Mouse (Mus musculus): ENCODE results near the gene Rnf215.

DNA sequence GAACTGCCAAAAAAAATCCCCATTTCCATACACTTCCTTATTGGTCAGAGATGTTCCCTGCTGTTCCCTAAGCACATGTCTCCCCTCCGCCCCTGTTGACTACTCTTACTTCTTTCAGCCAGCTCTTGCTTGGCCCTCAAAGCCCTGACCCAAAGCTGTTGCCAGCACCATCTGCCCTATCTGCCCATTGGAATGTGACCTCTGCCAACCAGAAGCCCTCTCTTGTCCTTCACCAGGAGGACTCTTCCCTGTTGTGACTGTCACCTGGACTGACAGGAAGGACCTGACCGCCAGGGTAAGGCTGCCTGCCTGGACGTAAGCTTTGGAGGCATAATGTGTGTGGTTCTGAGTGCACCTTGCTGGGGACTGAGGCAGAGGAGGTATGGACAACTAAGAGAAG, 13.3 kb upstream of the Rnf215 start:
- no peak for TF ChIP-seq CTCF (IDR thresholded peaks at IDR 0.05; ENCODE audit: extremely low read depth, insufficient read depth, insufficient read length, insufficient replicate concordance)
- TF ChIP-seq POLR2A (IDR thresholded peaks at IDR 0.05; ENCODE audit: low read depth, low read length): no peak
